Mouse (Mus musculus) CH12.LX (cell line): ENCODE results near the gene Macrod1.

Experiments used
- CHD2 ChIP-seq: IDR thresholded peaks from 2 replicates; pipeline ENCODE4 v1.6.1; 2011; ENCODE audit warnings: low read length, improper control_type of control experiment
- CTCF ChIP-seq, 2 experiments: IDR thresholded peaks in 1 of 2; conservative IDR thresholded peaks in 1 of 2; 2 replicates each; pipeline ENCODE4 v1.5.1; 2011 to 2012; ENCODE audit warnings: low read depth in 2 of 2, low read length in 2 of 2, improper control_type of control experiment in 1 of 2, inconsistent platforms in 1 of 2, mild to moderate bottlenecking in 1 of 2, moderate library complexity in 1 of 2
- ELF1 ChIP-seq: IDR thresholded peaks from 2 replicates; pipeline ENCODE4 v1.6.1; 2014; ENCODE audit warnings: low read depth, mild to moderate bottlenecking, inconsistent platforms, low read length, improper control_type of control experiment
- HCFC1 ChIP-seq: IDR thresholded peaks from 2 replicates; pipeline ENCODE4 v1.6.1; 2012; ENCODE audit warnings: low read depth, mild to moderate bottlenecking, inconsistent platforms, low read length, improper control_type of control experiment
- NELFE ChIP-seq: IDR thresholded peaks from 2 replicates; pipeline ENCODE4 v1.6.1; 2011; ENCODE audit warnings: low read depth, low read length, improper control_type of control experiment
- POLR2A ChIP-seq: IDR thresholded peaks from 2 replicates; pipeline ENCODE4 v1.6.1; 2011; ENCODE audit warnings: low read depth, mild to moderate bottlenecking, improper control_type of control experiment, low read length
- TCF12 ChIP-seq: IDR thresholded peaks from 2 replicates; pipeline ENCODE4 v1.6.1; 2014; ENCODE audit warnings: low read depth, mild to moderate bottlenecking, inconsistent platforms, low read length, improper control_type of control experiment
- ZKSCAN1 ChIP-seq: IDR thresholded peaks from 2 replicates; pipeline ENCODE4 v1.6.1; 2012; ENCODE audit warnings: low read depth, inconsistent platforms, low read length, improper control_type of control experiment, borderline replicate concordance
- ZNF384 ChIP-seq: IDR thresholded peaks from 2 replicates; pipeline ENCODE4 v1.6.1; 2012; ENCODE audit warnings: low read depth, low read length, improper control_type of control experiment, inconsistent platforms

GRCm38 (mm10) chr19:7073997-7074781 lies 17.6 kb downstream of the Macrod1 start:
- TF ChIP-seq ZNF384 (no peak), ZKSCAN1 (no peak), CHD2 (no peak), POLR2A (no peak), CTCF (conservative IDR thresholded peaks at IDR 0.05 in 1 of 2, IDR thresholded peaks at IDR 0.05 in 1 of 2; ENCODE audit: low read depth in 2 of 2, low read length in 2 of 2) (no peak), ELF1 (no peak), HCFC1 (no peak), TCF12 (no peak), NELFE (no peak)
